Mouse (Mus musculus): ENCODE measurements at regions not wholly inside any gene's neighbourhood (a gene's known extent, or its start where the extent isn't known, plus 50 kb on each side); places are given as distances from the start of the nearest gene placed in this dataset.
A peak's percentile ranks its signal among the peaks of the same experiment; 100 is the strongest.

GRCm38 (mm10) chr16:53480664-53481063, 1026.8 kb upstream of the Alcam start:
- DNase-seq, result no peak

GRCm38 (mm10) chr16:53439511-53439910, 985.6 kb upstream of the Alcam start:
- no peak for DNase-seq

GRCm38 (mm10) chr16:53418416-53418815, 964.5 kb upstream of the Alcam start:
- DNase-seq, result no peak

GRCm38 (mm10) chr16:53385176-53385575, 931.3 kb upstream of the Alcam start:
- DNase-seq, result no peak

GRCm38 (mm10) chr16:53342153-53342552, 888.3 kb upstream of the Alcam start:
- no peak for DNase-seq

DNA sequence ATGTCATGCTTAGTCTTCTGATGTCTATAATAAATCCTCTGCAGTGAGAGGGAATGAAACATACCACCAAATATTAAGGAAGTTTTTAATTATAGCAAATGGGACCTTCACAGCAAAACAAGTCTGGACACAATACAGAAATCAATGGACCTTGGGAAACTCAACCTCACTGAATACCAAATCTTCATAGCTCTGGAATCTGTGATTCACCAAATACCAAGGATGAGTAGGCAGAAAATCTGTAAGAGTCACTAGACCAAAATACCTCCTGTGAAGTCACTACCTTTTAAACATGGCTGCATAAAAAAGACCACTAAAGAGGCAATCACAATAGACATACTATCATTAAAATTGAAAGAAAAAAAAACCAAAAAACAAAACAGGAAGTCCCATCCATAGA, 872.5 kb upstream of the Alcam start:
- no peak for DNase-seq

DNA sequence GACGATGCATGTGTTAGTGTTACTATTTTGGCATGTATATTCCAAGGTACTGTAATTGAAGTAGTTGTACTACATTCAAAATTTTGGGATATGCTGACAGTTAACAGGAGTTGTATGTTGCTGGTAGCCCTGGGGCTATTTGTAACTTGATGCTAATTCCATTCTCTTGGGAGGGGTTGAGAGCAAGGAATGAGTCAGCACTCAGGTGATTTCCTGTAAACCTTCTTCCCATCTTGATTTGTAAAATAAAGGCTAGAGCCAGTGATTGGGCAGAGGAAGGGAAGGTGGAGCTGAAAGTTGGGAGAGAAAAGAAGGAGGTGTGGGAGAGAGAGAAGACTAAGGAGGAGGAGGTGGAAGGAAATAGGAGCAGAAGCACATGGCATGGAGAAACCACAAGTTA, 838.2 kb upstream of the Alcam start:
- no peak for DNase-seq

GRCm38 (mm10) chr16:53282014-53282413, 828.1 kb upstream of the Alcam start:
- no peak for DNase-seq

- DNase-seq, result peak in 1 of 2 experiments; percentile 56
Observed at GRCm38 (mm10) chr16:53266116-53266515, 812.2 kb upstream of the Alcam start.

DNA sequence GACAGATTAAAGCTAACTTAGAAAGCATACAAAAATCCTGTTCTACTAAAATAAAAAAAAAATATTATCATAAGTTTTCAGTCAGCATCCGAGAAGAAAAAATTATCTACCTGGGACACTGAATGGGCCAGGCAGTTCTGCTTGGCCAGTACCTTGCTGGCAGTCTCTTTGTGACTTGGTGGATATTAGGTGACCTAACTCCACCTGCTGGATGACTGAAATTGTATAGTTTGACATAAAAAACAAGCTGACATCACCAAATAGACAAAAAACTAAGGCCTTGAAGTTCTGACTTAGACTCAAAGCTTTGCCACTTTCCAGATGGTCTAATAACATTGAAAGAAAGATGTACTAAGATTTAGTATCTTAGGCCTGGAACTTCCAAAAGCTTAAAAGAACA, 791.5 kb upstream of the Alcam start:
- no peak for DNase-seq

DNA sequence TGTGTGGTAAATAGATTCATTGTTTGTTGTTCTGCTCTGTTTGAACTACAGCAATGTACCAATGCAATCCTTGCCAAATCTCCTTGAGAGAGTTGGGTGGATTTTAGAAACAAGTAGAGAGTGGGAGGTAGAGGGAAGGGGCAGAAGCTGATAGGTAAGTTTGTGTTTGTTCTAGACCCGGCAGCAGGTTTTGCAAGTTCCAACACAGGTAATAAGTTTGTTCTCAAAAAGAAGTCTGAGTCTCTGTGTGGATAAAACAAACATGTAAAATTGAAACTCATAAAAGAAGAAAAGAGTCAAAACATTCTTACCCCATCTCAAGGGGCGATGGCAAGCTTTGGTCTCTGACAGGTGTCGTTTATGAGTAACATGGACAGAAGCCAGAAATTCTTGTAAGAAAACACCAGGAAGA, 788.3 kb upstream of the Alcam start:
- no peak for DNase-seq

- no peak for DNase-seq
Observed at GRCm38 (mm10) chr16:53218886-53219285, 765.0 kb upstream of the Alcam start.

DNA sequence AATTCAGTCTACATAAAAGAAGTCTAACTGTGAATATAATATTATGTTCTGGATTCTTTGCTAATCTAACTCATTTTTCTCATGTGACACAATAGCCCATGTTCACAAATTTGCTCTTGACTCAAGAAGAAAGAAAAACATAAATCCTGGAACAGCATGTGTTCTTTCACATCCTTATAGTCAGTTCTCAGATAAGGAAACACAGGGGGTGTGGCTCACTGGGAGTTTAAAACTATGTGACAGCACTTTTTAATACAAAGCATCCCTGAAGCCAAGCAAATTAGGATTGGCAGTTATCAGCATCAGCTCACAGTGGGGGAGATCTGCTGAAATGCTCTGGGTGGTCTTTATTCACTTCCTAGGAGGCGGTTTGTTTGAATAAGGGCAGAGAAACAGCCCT, 747.6 kb upstream of the Alcam start:
- no peak for DNase-seq

DNA sequence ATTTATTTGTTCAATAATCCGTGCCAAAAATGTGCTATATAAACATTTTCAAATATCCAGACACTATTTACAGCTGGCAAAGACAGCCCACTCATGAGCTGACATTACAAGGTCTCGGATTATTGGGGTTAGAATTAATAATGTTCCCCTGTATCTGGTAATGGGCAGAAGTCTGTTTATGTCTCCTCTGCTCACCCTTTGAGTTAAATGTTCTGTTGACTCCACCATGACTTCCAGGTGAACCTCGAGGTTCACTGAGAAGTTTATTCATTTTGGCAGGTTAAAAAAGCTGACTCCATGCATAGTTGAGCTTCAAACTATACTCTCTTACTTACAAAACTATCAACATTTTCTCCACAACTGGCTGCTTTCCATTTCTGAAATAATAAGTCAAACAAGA, 732.6 kb upstream of the Alcam start:
- no peak for DNase-seq

- no peak for DNase-seq
Observed at GRCm38 (mm10) chr16:53156352-53156751, 702.5 kb upstream of the Alcam start.

DNA sequence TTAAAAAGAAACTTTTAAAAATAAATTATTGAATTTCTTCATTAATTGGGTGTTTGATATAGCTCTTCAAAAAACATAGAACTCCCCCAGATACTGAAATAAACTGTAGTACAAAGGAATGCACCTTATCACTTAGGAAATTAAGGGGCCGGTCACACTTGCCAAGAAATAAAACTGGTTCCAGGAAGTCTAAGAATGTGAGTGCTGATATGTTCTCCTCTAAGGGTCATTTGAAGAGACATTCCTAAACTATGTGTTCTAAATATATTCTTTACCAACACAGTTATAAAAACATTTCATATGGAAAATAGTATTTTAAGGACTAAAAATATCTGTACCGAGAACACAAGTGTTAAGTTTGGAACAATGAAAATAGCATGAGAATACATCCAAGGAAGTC, 676.8 kb upstream of the Alcam start:
- no peak for DNase-seq

DNA sequence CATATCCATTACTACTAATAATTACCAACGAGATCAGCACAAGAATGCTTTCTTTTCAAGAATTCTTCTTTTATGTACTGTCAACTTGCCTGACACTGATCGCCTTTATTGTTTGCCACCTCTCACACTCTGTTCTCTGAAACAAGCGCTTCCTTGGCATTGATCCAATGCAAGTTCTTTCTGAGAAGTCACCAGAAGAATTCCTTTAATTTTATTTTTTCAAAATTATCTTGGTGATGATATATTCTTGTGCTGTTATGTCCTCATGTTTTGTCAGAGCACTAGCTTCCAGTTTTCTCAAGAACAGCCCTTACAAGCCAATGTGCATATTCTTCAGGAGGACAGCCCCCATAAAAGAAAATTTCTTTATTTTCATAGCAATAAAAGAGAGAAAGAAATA, 654.9 kb upstream of the Alcam start:
- no peak for DNase-seq

DNA sequence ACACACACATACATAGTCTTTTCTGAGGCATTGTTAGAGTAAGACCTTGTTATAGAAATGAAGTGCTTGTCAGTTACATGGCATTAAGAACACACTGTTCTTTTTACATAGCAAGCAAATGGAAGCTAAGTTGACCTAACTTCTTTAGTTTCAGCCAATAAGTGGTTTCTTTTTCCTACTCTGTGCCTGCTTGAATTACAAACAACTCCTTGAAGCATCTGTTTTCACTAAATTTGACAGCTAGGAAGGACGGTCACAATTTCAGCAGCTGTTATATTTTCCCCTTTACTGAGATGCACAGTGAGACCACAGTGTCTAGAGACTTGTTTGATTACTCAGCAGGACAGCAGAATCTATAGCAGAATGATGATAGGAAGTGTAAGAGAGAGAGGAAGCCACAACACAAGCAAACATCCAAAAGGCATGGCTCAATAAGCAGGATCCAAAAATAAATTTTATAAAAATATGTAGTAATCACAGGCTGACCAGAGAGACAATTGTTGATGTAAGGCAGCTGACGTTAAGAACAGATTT, 641.6 kb upstream of the Alcam start:
- DNase-seq, result no peak

DNA sequence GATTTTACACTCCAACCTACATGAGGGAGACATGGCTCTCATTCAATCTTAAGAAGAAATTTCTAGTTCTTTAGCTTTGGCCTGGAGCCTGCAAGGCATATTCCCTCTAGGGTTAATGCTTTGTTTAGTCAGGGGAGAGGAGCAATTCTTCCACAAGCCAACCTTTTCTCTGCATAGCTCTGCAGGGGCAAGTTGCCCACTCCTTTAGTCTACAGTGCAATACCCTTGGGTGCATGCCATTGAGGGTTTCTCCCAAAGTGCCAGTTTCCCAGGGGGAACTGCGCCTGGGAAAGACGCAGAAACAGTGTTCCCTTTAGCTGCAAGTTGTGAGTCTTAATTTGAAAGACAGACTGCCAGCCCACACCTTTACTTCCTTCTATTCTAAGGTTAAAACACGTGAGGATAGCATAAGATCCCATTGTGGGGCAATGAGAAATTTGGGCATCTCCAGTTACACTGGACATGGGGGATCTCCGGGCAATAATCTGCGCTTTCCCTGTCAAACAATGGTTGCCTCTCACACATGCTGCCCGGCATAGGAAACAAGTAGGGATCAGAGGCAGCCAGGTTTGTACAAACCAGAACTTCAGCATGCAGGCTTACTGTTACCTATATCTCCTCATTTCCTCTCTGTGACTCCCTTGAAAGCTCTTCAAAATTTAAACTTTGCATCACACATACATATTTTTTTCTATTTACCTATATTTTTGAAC, 620.1 kb upstream of the Alcam start:
- DNase-seq, result no peak

DNA sequence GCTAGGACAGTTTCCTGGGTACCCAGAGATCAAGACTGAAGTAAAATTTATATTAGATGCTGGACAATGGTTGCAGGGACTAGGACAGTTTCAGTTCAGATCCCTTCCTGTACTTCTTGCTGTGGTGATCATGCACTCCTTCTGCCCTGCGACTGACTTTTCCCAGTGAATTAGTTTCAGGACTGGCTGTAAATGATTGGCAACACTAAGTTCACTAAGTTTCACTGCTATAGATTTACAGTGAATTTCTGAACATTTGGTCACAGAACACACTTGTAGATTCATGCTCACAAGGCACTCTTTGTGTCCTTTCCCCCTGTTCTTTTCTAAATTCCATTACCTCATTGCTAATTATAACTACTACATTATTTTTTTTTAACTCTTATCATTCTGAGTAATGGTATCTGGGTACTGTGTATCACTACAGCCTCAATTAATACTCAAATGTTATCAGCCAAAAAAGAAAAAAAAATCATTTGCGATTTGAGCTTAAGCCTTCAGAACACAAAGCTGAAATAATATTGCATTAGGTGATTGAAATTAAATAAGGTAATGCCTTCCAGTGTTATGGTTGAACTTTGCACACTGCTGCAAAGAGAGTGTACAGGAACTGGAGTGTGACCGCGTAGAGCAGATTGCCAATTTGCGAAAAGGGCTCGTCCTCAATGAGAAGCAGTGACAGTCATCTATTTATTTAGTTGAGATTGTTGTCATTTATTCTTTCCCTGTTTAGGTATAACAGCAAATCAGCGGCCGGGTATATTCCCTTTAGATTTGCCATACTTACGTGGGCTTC, 618.2 kb upstream of the Alcam start:
- no peak for DNase-seq

GRCm38 (mm10) chr16:53064151-53064550, 610.3 kb upstream of the Alcam start:
- no peak for DNase-seq

DNA sequence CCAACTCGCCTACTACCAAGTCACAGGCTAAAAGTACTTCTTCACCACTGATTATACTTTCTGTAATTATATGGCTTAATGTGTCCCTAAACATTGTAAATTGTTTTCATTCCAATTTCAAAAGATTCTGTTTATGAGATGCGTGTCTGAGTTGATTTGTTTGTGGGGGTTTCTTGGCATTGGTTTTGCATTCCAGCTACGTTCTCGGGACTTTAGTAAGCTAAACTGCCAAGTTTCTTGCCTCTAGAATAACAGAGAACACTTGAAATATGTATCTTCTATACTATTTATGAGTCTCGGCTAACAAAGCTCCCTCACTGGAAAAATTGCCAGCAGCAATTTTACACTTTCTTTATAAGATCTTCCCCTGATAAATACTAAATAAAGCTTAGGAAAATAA, 609.2 kb upstream of the Alcam start:
- DNase-seq, result no peak

DNA sequence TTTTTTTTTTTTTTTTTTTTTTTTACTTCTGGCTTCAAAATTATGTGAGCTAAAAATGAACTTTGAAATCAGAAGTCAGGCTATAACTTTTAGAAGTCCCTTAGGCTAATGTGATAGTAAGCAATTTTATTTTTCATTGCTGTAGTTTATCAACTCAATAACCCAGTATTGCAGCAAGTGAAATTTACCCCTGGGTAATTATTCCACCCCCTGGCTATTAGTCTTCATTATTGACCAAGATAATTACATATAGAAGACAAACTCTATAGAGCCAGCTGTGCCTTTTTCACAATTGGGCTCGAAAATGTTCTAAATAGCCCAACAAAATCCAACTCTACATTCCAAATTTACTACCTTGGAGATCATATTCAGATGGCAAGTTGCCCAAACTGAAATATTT, 572.2 kb upstream of the Alcam start:
- no peak for DNase-seq

DNA sequence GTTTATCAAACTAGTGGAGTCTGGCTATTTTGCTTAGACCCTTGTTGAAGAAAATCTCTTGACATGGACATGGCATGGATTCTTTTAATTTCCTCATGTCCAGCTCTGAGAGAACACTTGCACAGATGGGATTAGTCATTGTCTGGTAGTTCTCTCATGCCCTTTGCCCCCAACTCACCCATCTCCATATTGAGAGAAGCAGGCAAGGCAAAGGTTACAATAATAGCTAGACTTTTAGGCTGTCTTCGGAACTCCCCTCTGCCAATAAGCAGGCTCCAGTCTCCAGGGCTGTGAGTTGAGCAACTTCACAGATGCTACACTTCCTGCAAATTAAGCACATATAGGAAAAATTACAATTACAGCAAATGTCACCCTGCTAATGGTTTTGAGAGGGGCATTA, 558.0 kb upstream of the Alcam start:
- no peak for DNase-seq

All from spleen, adult 18-20 months (tissue).